Mouse (Mus musculus) colon, adult 2 months (tissue): ENCODE data around the gene Gpr171. TPM values are rescaled to one million over a fixed set of nuclear protein-coding genes. Genes with fewer than 3 reads are reported as not detected.

Experiments
- polyA plus RNA-seq: library from polyadenylated mRNA; depleted of rRNA; stranded (reverse); fragments of >200 nt; gene quantifications from 2 replicates; pipeline ENCODE4 v1.2.3, GENCODE M21; 2012; rRNA removed

Gene Gpr171
- 0.38 and 0.48 TPM in 2 replicates for polyA plus RNA-seq

GRCm38 (mm10) chr3:59101218-59101986 lies at the start of gene Gpr171:
TSS of gene Gpr171 (minus strand) at chr3:59101821.

Other genes starting within 250 kb of the Gpr171 start
- gene Clrn1, start 216.5 kb downstream of the Gpr171 start, polyA plus RNA-seq: not detected in 2 replicates
- gene Med12l, start 96.0 kb downstream of the Gpr171 start, polyA plus RNA-seq: 1.5 and 1.6 TPM in 2 replicates
- 3.8 TPM in 2 replicates for gene P2ry14, start 51.8 kb upstream of the Gpr171 start, polyA plus RNA-seq
- not detected in 2 replicates for gene Gpr87, start 93.3 kb upstream of the Gpr171 start, polyA plus RNA-seq
- 1.0 and 1.6 TPM in 2 replicates for gene P2ry13, start 109.1 kb upstream of the Gpr171 start, polyA plus RNA-seq
- gene P2ry12, start 161.1 kb upstream of the Gpr171 start, polyA plus RNA-seq: 1.9 and 2.5 TPM in 2 replicates
- 1.6 and 2.2 TPM in 2 replicates for gene Igsf10, start 242.6 kb upstream of the Gpr171 start, polyA plus RNA-seq